11 mouse cellular contexts compared by ENCODE assay signal in the genomic region with DNA sequence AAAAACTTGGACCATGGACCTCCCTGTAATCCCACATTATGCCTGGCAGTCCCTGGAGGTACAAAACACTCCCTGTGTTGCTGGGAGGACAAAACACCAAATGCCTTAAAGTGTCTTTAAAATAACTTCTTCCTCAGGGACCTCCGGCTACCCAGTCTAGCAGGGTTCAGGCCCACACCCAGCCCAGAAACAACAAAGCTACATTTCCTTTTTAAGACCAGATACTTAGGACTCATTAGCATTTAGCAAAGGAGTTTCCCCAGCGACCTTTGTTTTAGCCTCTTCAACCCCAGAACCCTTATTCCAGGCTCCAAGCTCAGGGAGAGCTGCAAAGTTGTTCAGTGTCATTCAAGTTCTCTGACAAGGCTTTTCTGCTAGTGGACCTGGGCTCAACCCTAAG. TPM values are rescaled to one million over a fixed set of nuclear protein-coding genes. Genes with fewer than 3 reads are reported as not detected.
DNase-seq lines count a peak whose midpoint lies in the region; ATAC-seq and TF ChIP-seq lines count a peak whose summit lies in the region.
"Had no signal": no experiment of that assay in that cellular context is flagged by ENCODE, and none has a peak within 500 bp of the region (broad histone marks: within the 10 kb centered on the region; RNA-seq: fewer than 3 reads in every experiment).

No protein-coding gene starts in this region.

- no peak for ATAC-seq in kidney, embryonic 16.5 days (ENCODE audit: low FRiP score, low TSS enrichment)
- no peak for ATAC-seq in embryonic facial prominence, embryonic 12.5 days (ENCODE audit: insufficient number of reproducible peaks, insufficient read depth, low FRiP score, low TSS enrichment)
- ATAC-seq in hindbrain, embryonic 16.5 days, result no peak
- ATAC-seq in midbrain, postnatal 0 days (ENCODE audit: low FRiP score), result no peak

- peak overlapping the region; percentile 46; the same call in 1 of the 2 replicates for H3K27ac ChIP-seq in kidney, embryonic 16.5 days (ENCODE audit: low read length)
- peak overlapping the region; percentile 87; the same call in 1 of the 2 replicates for H3K27ac ChIP-seq in embryonic facial prominence, embryonic 12.5 days
- H3K27ac ChIP-seq in hindbrain, embryonic 16.5 days (ENCODE audit: low read depth, low read length), result peak overlapping the region; percentile 68
- peak overlapping the region; percentile 74 for H3K27ac ChIP-seq in midbrain, postnatal 0 days (ENCODE audit: low read depth, low read length)

- intact Hi-C loops in left cerebral cortex, postnatal 4 days (cut with DNase I), result no loop called here

- peak overlapping the region; percentile 93 for H3K4me2 ChIP-seq in kidney, embryonic 16.5 days (replicated peaks; ENCODE audit: low read depth, low read length)
- H3K4me2 ChIP-seq in embryonic facial prominence, embryonic 12.5 days (replicated peaks), result peak overlapping the region; percentile 94
- H3K4me2 ChIP-seq in hindbrain, embryonic 16.5 days (ENCODE audit: low read length), result peak overlapping the region; percentile 74
- H3K4me2 ChIP-seq in midbrain, postnatal 0 days (ENCODE audit: low read depth, low read length, poor library complexity, severe bottlenecking), result peak overlapping the region; percentile 86

- TF ChIP-seq CTCF in midbrain, postnatal 0 days (IDR thresholded peaks at IDR 0.05), result no peak

- H3K4me3 ChIP-seq in kidney, embryonic 16.5 days (ENCODE audit: low read length), result peak overlapping the region; percentile 69
- peak overlapping the region; percentile 58 for H3K4me3 ChIP-seq in embryonic facial prominence, embryonic 12.5 days
- peak overlapping the region; percentile 53 for H3K4me3 ChIP-seq in hindbrain, embryonic 16.5 days (ENCODE audit: low read length)
- H3K4me3 ChIP-seq in midbrain, postnatal 0 days (ENCODE audit: low read depth, low read length), result peak overlapping the region; percentile 55

- DNase-seq in kidney, postnatal 10 days, result no peak
- DNase-seq in midbrain, postnatal 0 days (ENCODE audit: low spot score), result peak; percentile 8
- DNase-seq in right cerebral cortex, postnatal 36 days (ENCODE audit: low spot score in 2 of 2), result no peak
- DNase-seq in urinary bladder, postnatal 25 days (ENCODE audit: low spot score), result no peak
- no peak for DNase-seq in left cerebral cortex, postnatal 4 days
- DNase-seq: thymus, postnatal 14 days had no signal

- WGBS in kidney, embryonic 16.5 days, result 38% methylated on average over 2 of the region's 2 CpGs
- WGBS in embryonic facial prominence, embryonic 12.5 days, result 27% methylated on average over 2 of the region's 2 CpGs
- WGBS in hindbrain, embryonic 16.5 days, result 9% methylated on average over 2 of the region's 2 CpGs
- WGBS in midbrain, postnatal 0 days, result 8% methylated on average over 2 of the region's 2 CpGs

- H3K9ac ChIP-seq in kidney, embryonic 16.5 days (replicated peaks; ENCODE audit: low read length), result peak overlapping the region; percentile 57
- peak overlapping the region; percentile 69; the same call in 1 of the 2 replicates for H3K9ac ChIP-seq in embryonic facial prominence, embryonic 12.5 days
- peak overlapping the region; percentile 73 for H3K9ac ChIP-seq in hindbrain, embryonic 16.5 days (ENCODE audit: low read depth, low read length)
- H3K9ac ChIP-seq in midbrain, postnatal 0 days (replicated peaks; ENCODE audit: low read length, poor library complexity, severe bottlenecking), result peak overlapping the region; percentile 70

- no peaks in the 10 kb centered on the region for H3K9me3 ChIP-seq in kidney, embryonic 16.5 days (ENCODE audit: low read length)
- no peaks in the 10 kb centered on the region for H3K9me3 ChIP-seq in embryonic facial prominence, embryonic 12.5 days
- no peaks in the 10 kb centered on the region for H3K9me3 ChIP-seq in hindbrain, embryonic 16.5 days (ENCODE audit: control insufficient read depth, low read length)
- no peaks in the 10 kb centered on the region for H3K9me3 ChIP-seq in midbrain, postnatal 0 days (ENCODE audit: low read length)

- peaks cover 23% of the 10 kb centered on the region for H3K4me1 ChIP-seq in kidney, embryonic 16.5 days (ENCODE audit: insufficient read depth, low read length)
- H3K4me1 ChIP-seq in embryonic facial prominence, embryonic 12.5 days, result peaks cover 18% of the 10 kb centered on the region
- peaks cover 25% of the 10 kb centered on the region for H3K4me1 ChIP-seq in hindbrain, embryonic 16.5 days (ENCODE audit: control insufficient read depth, insufficient read depth, low read depth, low read length)
- peaks cover 13% of the 10 kb centered on the region for H3K4me1 ChIP-seq in midbrain, postnatal 0 days (ENCODE audit: insufficient read depth, low read length)

- peaks cover 9% of the 10 kb centered on the region for H3K27me3 ChIP-seq in kidney, embryonic 16.5 days (ENCODE audit: insufficient read depth, low read length)
- H3K27me3 ChIP-seq in embryonic facial prominence, embryonic 12.5 days, result peaks cover 20% of the 10 kb centered on the region
- no peaks in the 10 kb centered on the region for H3K27me3 ChIP-seq in hindbrain, embryonic 16.5 days (replicated peaks; ENCODE audit: control insufficient read depth, insufficient read depth, low read length)
- no peaks in the 10 kb centered on the region for H3K27me3 ChIP-seq in midbrain, postnatal 0 days (ENCODE audit: insufficient read depth, low read length)

- H3K36me3 ChIP-seq in kidney, embryonic 16.5 days (ENCODE audit: insufficient read depth, low read length), result no peaks in the 10 kb centered on the region
- no peaks in the 10 kb centered on the region for H3K36me3 ChIP-seq in embryonic facial prominence, embryonic 12.5 days
- no peaks in the 10 kb centered on the region for H3K36me3 ChIP-seq in hindbrain, embryonic 16.5 days (ENCODE audit: control insufficient read depth, insufficient read depth, low read length)
- H3K36me3 ChIP-seq in midbrain, postnatal 0 days (ENCODE audit: insufficient read depth, low read length), result no peaks in the 10 kb centered on the region

RNA-seq across cellular contexts. Expression of gene Nkain4, which starts 0.9 kb away (rescaled TPM):
- polyA plus RNA-seq in kidney, embryonic 16.5 days (2015; fragmentation: Nextera tagmentation; extraction: Ambion mirVana), result 36.9 and 48.7 TPM in 2 replicates
- polyA plus RNA-seq in embryonic facial prominence, embryonic 12.5 days (2016; fragmentation: Nextera tagmentation; extraction: Ambion mirVana), result 21.7 and 25.5 TPM in 2 replicates
- polyA plus RNA-seq in hindbrain, embryonic 16.5 days (2015; fragmentation: Nextera tagmentation; extraction: Ambion mirVana), result 106 and 107 TPM in 2 replicates
- 40.4 and 59.5 TPM in 2 replicates for total RNA-seq in midbrain, postnatal 0 days (2014; rRNA removed)
- polyA plus RNA-seq in midbrain, postnatal 0 days (2015; fragmentation: Nextera tagmentation; extraction: Ambion mirVana), result 95.5 and 111 TPM in 2 replicates
- 10 to 100 TPM; 31.0 to 33.5 TPM for total RNA-seq in left cerebral cortex, postnatal 4 days (2021)
- total RNA-seq: MEL had no signal

RNA-seq across cellular contexts. Expression of gene Arfgap1, which starts 13.4 kb away (rescaled TPM):
- polyA plus RNA-seq in kidney, embryonic 16.5 days (2015; fragmentation: Nextera tagmentation; extraction: Ambion mirVana), result 110 and 114 TPM in 2 replicates
- 113 and 116 TPM in 2 replicates for polyA plus RNA-seq in embryonic facial prominence, embryonic 12.5 days (2016; fragmentation: Nextera tagmentation; extraction: Ambion mirVana)
- polyA plus RNA-seq in hindbrain, embryonic 16.5 days (2015; fragmentation: Nextera tagmentation; extraction: Ambion mirVana), result 121 and 123 TPM in 2 replicates
- 94.1 and 123 TPM in 2 replicates for total RNA-seq in midbrain, postnatal 0 days (2014; rRNA removed)
- 124 and 132 TPM in 2 replicates for polyA plus RNA-seq in midbrain, postnatal 0 days (2015; fragmentation: Nextera tagmentation; extraction: Ambion mirVana)
- total RNA-seq in left cerebral cortex, postnatal 4 days (2021), result 100 to 1,000 TPM; 103 to 119 TPM

RNA-seq across cellular contexts. Expression of gene Birc7, which starts 24.8 kb away (rescaled TPM):
- polyA plus RNA-seq in kidney, embryonic 16.5 days (2015; fragmentation: Nextera tagmentation; extraction: Ambion mirVana), result not detected in 2 replicates
- polyA plus RNA-seq in embryonic facial prominence, embryonic 12.5 days (2016; fragmentation: Nextera tagmentation; extraction: Ambion mirVana), result 0.14 TPM in 1 of 2 replicates, not detected in the other
- 0.13 and 0.26 TPM in 2 replicates for polyA plus RNA-seq in hindbrain, embryonic 16.5 days (2015; fragmentation: Nextera tagmentation; extraction: Ambion mirVana)
- total RNA-seq in midbrain, postnatal 0 days (2014; rRNA removed), result not detected in 2 replicates
- polyA plus RNA-seq in midbrain, postnatal 0 days (2015; fragmentation: Nextera tagmentation; extraction: Ambion mirVana), result 0.10 and 0.28 TPM in 2 replicates
- total RNA-seq in left cerebral cortex, postnatal 4 days (2021), result not detected
- total RNA-seq: gastrocnemius, adult 8-10 months; MEL had no signal

RNA-seq across cellular contexts. Expression of gene Col20a1, which starts 32.7 kb away (rescaled TPM):
- polyA plus RNA-seq in kidney, embryonic 16.5 days (2015; fragmentation: Nextera tagmentation; extraction: Ambion mirVana), result 0.22 and 0.47 TPM in 2 replicates
- polyA plus RNA-seq in embryonic facial prominence, embryonic 12.5 days (2016; fragmentation: Nextera tagmentation; extraction: Ambion mirVana), result 1.3 and 1.7 TPM in 2 replicates
- polyA plus RNA-seq in hindbrain, embryonic 16.5 days (2015; fragmentation: Nextera tagmentation; extraction: Ambion mirVana), result 0.04 and 0.27 TPM in 2 replicates
- total RNA-seq in midbrain, postnatal 0 days (2014; rRNA removed), result 0.44 and 0.52 TPM in 2 replicates
- polyA plus RNA-seq in midbrain, postnatal 0 days (2015; fragmentation: Nextera tagmentation; extraction: Ambion mirVana), result 0.13 and 0.14 TPM in 2 replicates
- total RNA-seq in left cerebral cortex, postnatal 4 days (2021), result under 1 TPM; 0.50 to 0.87 TPM

RNA-seq across cellular contexts. Expression of gene Ythdf1, which starts 32.9 kb away (rescaled TPM):
- polyA plus RNA-seq in kidney, embryonic 16.5 days (2015; fragmentation: Nextera tagmentation; extraction: Ambion mirVana), result 16.0 and 27.1 TPM in 2 replicates
- polyA plus RNA-seq in embryonic facial prominence, embryonic 12.5 days (2016; fragmentation: Nextera tagmentation; extraction: Ambion mirVana), result 71.3 and 72.6 TPM in 2 replicates
- 12.0 and 33.7 TPM in 2 replicates for polyA plus RNA-seq in hindbrain, embryonic 16.5 days (2015; fragmentation: Nextera tagmentation; extraction: Ambion mirVana)
- total RNA-seq in midbrain, postnatal 0 days (2014; rRNA removed), result 32.2 and 38.9 TPM in 2 replicates
- 50.1 and 56.6 TPM in 2 replicates for polyA plus RNA-seq in midbrain, postnatal 0 days (2015; fragmentation: Nextera tagmentation; extraction: Ambion mirVana)
- total RNA-seq in left cerebral cortex, postnatal 4 days (2021), result 10 to 100 TPM; 54.8 to 66.4 TPM
